Mouse (Mus musculus) small intestine, adult 2 months (tissue): ENCODE measurements around the gene Cby3. TPM values are rescaled to one million over a fixed set of nuclear protein-coding genes. Genes with fewer than 3 reads are reported as not detected.
"Not testable (repeated sequence)": the region's sequence is repeated elsewhere in the genome, so short reads cannot be mapped to it uniquely, and the experiment has no call there.

ENCODE experiments used
- H3K27ac ChIP-seq: fragments of 200-500 bp; 2 replicates; pipeline ENCODE4 v1.5.1; 2012; ENCODE audit warnings: low read depth, low read length, control low read depth, inconsistent platforms; ENCODE audit not compliant: insufficient read depth
- H3K27me3 ChIP-seq: fragments of 200-500 bp; 2 replicates; pipeline ENCODE4 v1.6.1; 2012; ENCODE audit warnings: mild to moderate bottlenecking, moderate library complexity, low read length, inconsistent platforms; ENCODE audit not compliant: control insufficient read depth, insufficient read depth
- H3K36me3 ChIP-seq: fragments of 200-500 bp; 2 replicates; pipeline ENCODE4 v1.6.1; 2012; ENCODE audit warnings: mild to moderate bottlenecking, low read length, control low read depth, inconsistent platforms; ENCODE audit not compliant: control insufficient read depth, insufficient read depth
- H3K4me1 ChIP-seq: fragments of 200-500 bp; 2 replicates; pipeline ENCODE4 v1.6.1; 2012; ENCODE audit warnings: low read length, inconsistent platforms, mixed read lengths; ENCODE audit not compliant: control insufficient read depth, insufficient read depth, insufficient read length
- H3K4me3 ChIP-seq: fragments of 200-500 bp; 2 replicates; pipeline ENCODE4 v1.5.1; 2012; ENCODE audit warnings: low read depth, mild to moderate bottlenecking, control low read depth, inconsistent platforms, low read length, moderate library complexity
- CTCF ChIP-seq: fragments of 200-500 bp; IDR thresholded peaks from 2 replicates; pipeline ENCODE4 v1.5.1; 2012; ENCODE audit warnings: low read depth, mild to moderate bottlenecking, control low read depth, inconsistent platforms, low read length, moderate library complexity, mixed read lengths; ENCODE audit not compliant: insufficient replicate concordance, insufficient read length; ENCODE audit errors: extremely low read depth
- POLR2A ChIP-seq: fragments of 200-500 bp; IDR thresholded peaks from 2 replicates; pipeline ENCODE4 v1.6.1; 2012; ENCODE audit warnings: low read depth, mild to moderate bottlenecking, control low read depth, inconsistent platforms, low read length, moderate library complexity
- WGBS: fragments of 180-500 bp; shearing (Covaris S2); methylation state at CpG from one replicate; pipeline ENCODE4 v1.1.7; 2018; 5-methylcytosine and 5-hydroxymethylcytosine counted together
- polyA plus RNA-seq: library from polyadenylated mRNA; depleted of rRNA; stranded (reverse); fragments of >200 nt; gene quantifications from 2 replicates; pipeline ENCODE4 v1.2.3, GENCODE M21; 2012

The Cby3 gene
- polyA plus RNA-seq, 1 experiment, result 0.51 TPM

- 89% methylated on average over 4 of the region's 4 CpGs for WGBS
- TF ChIP-seq POLR2A (no peak), CTCF (no peak)
- Histone ChIP-seq H3K27ac (no peak overlapping the region), H3K4me1 (peaks cover 3% of the 10 kb centered on the region; the same call in 1 of the 2 replicates), H3K4me3 (no peak overlapping the region), H3K27me3 (no peaks in the 10 kb centered on the region), H3K36me3 (no peaks in the 10 kb centered on the region)
Measured at GRCm38 (mm10) chr11:50345486-50345885, 8.8 kb upstream of the Cby3 start.

- no peak for TF ChIP-seq CTCF
- TF ChIP-seq POLR2A, result no peak
- Histone ChIP-seq H3K4me3 (no peak overlapping the region), H3K27me3 (no peaks in the 10 kb centered on the region), H3K36me3 (no peaks in the 10 kb centered on the region), H3K4me1 (peaks cover 3% of the 10 kb centered on the region; the same call in 1 of the 2 replicates), H3K27ac (no peak overlapping the region)
- 84% methylated on average over 9 of the region's 9 CpGs for WGBS
Measured at GRCm38 (mm10) chr11:50346256-50347032, 7.8 kb upstream of the Cby3 start.

- TF ChIP-seq POLR2A (no peak), CTCF (no peak)
Measured at GRCm38 (mm10) chr11:50352177-50352576, 2.1 kb upstream of the Cby3 start.

GRCm38 (mm10) chr11:50354851-50355250 is 589 bp downstream of the Cby3 start:
- Histone ChIP-seq H3K4me1 (peaks cover 6% of the 10 kb centered on the region; the same call in 1 of the 2 replicates), H3K27me3 (no peaks in the 10 kb centered on the region), H3K4me3 (no peak overlapping the region), H3K27ac (no peak overlapping the region), H3K36me3 (no peaks in the 10 kb centered on the region)
- 54% methylated on average over 3 of the region's 3 CpGs for WGBS
- no peak for TF ChIP-seq POLR2A
- TF ChIP-seq CTCF, result no peak

More at GRCm38 (mm10) chr11:50352177-50352576, 2.1 kb upstream of the Cby3 start:
- Histone ChIP-seq H3K4me1 (0 out of 2 replicates have a peak, but pooled peaks cover 2% of the 10 kb centered on the region), H3K27ac (peak overlapping the region; percentile 49; the same call in 1 of the 2 replicates), H3K36me3 (no peaks in the 10 kb centered on the region), H3K4me3 (no peak overlapping the region), H3K27me3 (no peaks in the 10 kb centered on the region)
- WGBS, result 27% methylated on average over 2 of the region's 2 CpGs

- WGBS, result 73% methylated on average over 1 of the region's 1 CpGs
- no peak for TF ChIP-seq POLR2A
- no peak for TF ChIP-seq CTCF
- no peak overlapping the region for H3K27ac ChIP-seq
- no peak overlapping the region for H3K4me3 ChIP-seq
- H3K27me3 ChIP-seq, result no peaks in the 10 kb centered on the region
- H3K36me3 ChIP-seq, result no peaks in the 10 kb centered on the region
- peaks cover 6% of the 10 kb centered on the region; the same call in 1 of the 2 replicates for H3K4me1 ChIP-seq
Measured at GRCm38 (mm10) chr11:50355395-50355794, 1.1 kb downstream of the Cby3 start.

GRCm38 (mm10) chr11:50358950-50359861 is 4.9 kb downstream of the Cby3 start:
- Histone ChIP-seq H3K4me1 (peaks cover 3% of the 10 kb centered on the region; the same call in 1 of the 2 replicates), H3K27me3 (no peaks in the 10 kb centered on the region), H3K36me3 (no peaks in the 10 kb centered on the region), H3K27ac (no peak overlapping the region), H3K4me3 (peak overlapping the region; percentile 73)
- no peak for TF ChIP-seq POLR2A
- TF ChIP-seq CTCF, result no peak
- 2% methylated on average over 74 of the region's 74 CpGs for WGBS

GRCm38 (mm10) chr11:50361282-50361681 is 7.0 kb downstream of the Cby3 start:
- H3K27me3 ChIP-seq, H3K4me1 ChIP-seq, H3K27ac ChIP-seq, H3K36me3 ChIP-seq, H3K4me3 ChIP-seq: not testable (repeated sequence)
- WGBS, result 71% methylated on average over 1 of the region's 1 CpGs
